Mouse (Mus musculus) heart, adult 10 weeks (tissue): ENCODE measurements around the gene Mis18bp1. TPM values are rescaled to one million over a fixed set of nuclear protein-coding genes. Genes with fewer than 3 reads are reported as not detected.

Experiments
- polyA plus RNA-seq: library from polyadenylated mRNA; stranded (reverse); fragments of 350-450 nt; fragmentation: Illumina TruSeq; extraction: RNeasy Lipid Tissue Mini Kit (QIAGEN cat#74804); gene quantifications from one replicate; pipeline ENCODE4 v1.2.3, GENCODE M21; 2014; ENCODE audit warnings: low read depth, low replicate concordance

The Mis18bp1 gene
- polyA plus RNA-seq = not detected

DNA sequence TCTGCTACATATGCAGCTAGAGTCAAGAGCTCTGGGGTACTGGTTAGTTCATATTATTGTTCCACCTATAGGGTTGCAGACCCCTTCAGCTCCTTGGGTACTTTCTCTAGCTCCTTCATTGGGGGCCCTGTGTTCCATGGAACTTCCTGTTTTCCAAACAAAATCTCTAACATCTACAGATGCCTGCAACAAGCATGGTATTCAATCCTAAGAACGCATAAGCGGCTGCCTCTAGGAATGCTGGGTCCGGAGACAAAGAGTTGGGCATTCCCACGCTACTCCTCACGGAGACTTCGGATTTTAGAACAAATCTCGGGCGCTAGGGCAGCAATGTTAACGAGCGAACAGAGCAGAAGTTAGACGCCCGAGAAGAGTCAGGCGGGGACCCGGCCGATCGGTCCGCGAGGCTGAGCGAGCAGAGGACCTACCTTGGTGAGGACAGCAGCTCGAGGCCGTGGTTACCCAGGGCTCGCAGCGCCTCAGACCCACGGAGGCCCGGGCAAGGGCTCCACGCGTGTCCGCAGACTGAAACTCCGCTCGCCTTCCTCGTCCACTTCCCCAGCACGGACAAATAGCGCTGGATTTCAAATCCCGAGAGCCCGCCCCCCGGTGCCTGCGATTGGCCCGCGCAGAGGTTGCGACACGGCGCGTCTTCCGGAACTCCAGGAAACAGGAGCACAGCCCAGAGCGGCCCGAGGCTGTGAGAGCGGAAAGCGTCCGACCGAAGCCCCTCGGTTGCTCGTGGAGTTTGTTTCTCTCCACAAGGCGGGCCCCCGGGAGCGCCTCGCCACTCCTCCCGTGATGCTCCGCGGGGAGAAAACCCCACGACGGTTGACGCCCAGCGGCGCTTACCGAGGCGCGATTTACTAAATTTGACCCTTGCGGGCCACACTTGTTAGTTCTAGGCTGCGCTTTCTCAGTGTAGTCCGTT, at the start of gene Mis18bp1:
Gene Mis18bp1 (minus strand): TSS at position 584 of the 931 bp plus-strand sequence.

Other genes with a start within 250 kb of the Mis18bp1 start
- gene Klhl28, start 207.1 kb downstream of the Mis18bp1 start, polyA plus RNA-seq = 7.3 TPM
- 9.6 TPM for gene Togaram1, start 206.8 kb downstream of the Mis18bp1 start, polyA plus RNA-seq
- 24.0 TPM for gene Prpf39, start 136.3 kb downstream of the Mis18bp1 start, polyA plus RNA-seq
- gene Fkbp3, start 98.6 kb downstream of the Mis18bp1 start, polyA plus RNA-seq = 362 TPM
- 1.8 TPM for gene Fancm, start 97.0 kb downstream of the Mis18bp1 start, polyA plus RNA-seq
- not detected for gene Wdr20rt, start 52.9 kb upstream of the Mis18bp1 start, polyA plus RNA-seq